In genomic region chr11:102437120-102438061, GRCm38 (mm10) we compare ENCODE assay signal across 8 mouse cellular contexts. TPM values are rescaled to one million over a fixed set of nuclear protein-coding genes. Genes with fewer than 3 reads are reported as not detected.
A peak's percentile ranks its signal among the peaks of the same experiment; 100 is the strongest.
DNase-seq lines count a peak whose midpoint lies in the region; ATAC-seq lines count a peak whose summit lies in the region.

No protein-coding gene starts in this region.

- no peaks in the 10 kb centered on the region for H3K9me3 ChIP-seq in intestine, embryonic 16.5 days (ENCODE audit: control insufficient read depth, low read length)
- H3K9me3 ChIP-seq in limb, embryonic 12.5 days, result no peaks in the 10 kb centered on the region
- no peaks in the 10 kb centered on the region for H3K9me3 ChIP-seq in midbrain, embryonic 11.5 days (ENCODE audit: control insufficient read depth, low read length)
- H3K9me3 ChIP-seq in stomach, embryonic 16.5 days (replicated peaks; ENCODE audit: control insufficient read depth, low read length), result no peaks in the 10 kb centered on the region

- peak overlapping the region; percentile 66 for H3K9ac ChIP-seq in intestine, embryonic 16.5 days (ENCODE audit: low read depth, low read length)
- peak overlapping the region; percentile 62 for H3K9ac ChIP-seq in limb, embryonic 12.5 days (replicated peaks)
- H3K9ac ChIP-seq in midbrain, embryonic 11.5 days (ENCODE audit: low read length), result peak overlapping the region; percentile 59; the same call in 1 of the 2 replicates
- H3K9ac ChIP-seq in stomach, embryonic 16.5 days (ENCODE audit: low read length), result peak overlapping the region; percentile 78

- DNase-seq in heart, adult 11 months, result peak; percentile 95
- DNase-seq in heart, adult 8-10 months (ENCODE audit: low spot score), result no peak
- DNase-seq in cerebellum, postnatal 25 days, result peak; percentile 67 to 76
- peak; percentile 40 to 58 for DNase-seq in gastrocnemius, adult 8-10 months (ENCODE audit: low spot score in 2 of 2)
- DNase-seq in midbrain, embryonic 11.5 days (ENCODE audit: low spot score, missing footprints), result peak; percentile 93

- H3K36me3 ChIP-seq in intestine, embryonic 16.5 days (ENCODE audit: control insufficient read depth, insufficient read depth, low read length), result peaks cover 16% of the 10 kb centered on the region
- peaks cover 91% of the 10 kb centered on the region for H3K36me3 ChIP-seq in limb, embryonic 12.5 days
- peaks cover 25% of the 10 kb centered on the region for H3K36me3 ChIP-seq in midbrain, embryonic 11.5 days (ENCODE audit: control insufficient read depth, insufficient read depth, low read length)
- H3K36me3 ChIP-seq in stomach, embryonic 16.5 days (ENCODE audit: control insufficient read depth, insufficient read depth, low read length), result peaks cover 19% of the 10 kb centered on the region; the same call in 1 of the 2 replicates

- peak overlapping the region; percentile 100 for H3K4me2 ChIP-seq in intestine, embryonic 16.5 days (ENCODE audit: low read depth, low read length)
- H3K4me2 ChIP-seq in limb, embryonic 12.5 days, result peak overlapping the region; percentile 79
- H3K4me2 ChIP-seq in midbrain, embryonic 11.5 days, result peak overlapping the region; percentile 59
- peak overlapping the region; percentile 96 for H3K4me2 ChIP-seq in stomach, embryonic 16.5 days (ENCODE audit: low read depth, low read length)

- H3K27me3 ChIP-seq in intestine, embryonic 16.5 days (replicated peaks; ENCODE audit: control insufficient read depth, insufficient read depth, low read length), result no peaks in the 10 kb centered on the region
- peaks cover 36% of the 10 kb centered on the region for H3K27me3 ChIP-seq in limb, embryonic 12.5 days
- peaks cover 11% of the 10 kb centered on the region for H3K27me3 ChIP-seq in midbrain, embryonic 11.5 days (ENCODE audit: control insufficient read depth, insufficient read depth, low read length)
- H3K27me3 ChIP-seq in stomach, embryonic 16.5 days (ENCODE audit: control insufficient read depth, insufficient read depth, low read length), result no peaks in the 10 kb centered on the region

- WGBS in intestine, embryonic 16.5 days, result 8% methylated on average over 87 of the region's 87 CpGs
- WGBS in limb, embryonic 12.5 days, result 4% methylated on average over 87 of the region's 87 CpGs
- WGBS in midbrain, embryonic 11.5 days, result 7% methylated on average over 72 of the region's 87 CpGs
- 9% methylated on average over 85 of the region's 87 CpGs for WGBS in stomach, embryonic 16.5 days

- H3K27ac ChIP-seq in intestine, embryonic 16.5 days (ENCODE audit: low read length), result peak overlapping the region; percentile 28; the same call in 1 of the 2 replicates
- H3K27ac ChIP-seq in limb, embryonic 12.5 days, result no peak overlapping the region
- peak overlapping the region; percentile 48 for H3K27ac ChIP-seq in midbrain, embryonic 11.5 days (ENCODE audit: low read depth, low read length)
- H3K27ac ChIP-seq in stomach, embryonic 16.5 days (ENCODE audit: low read length), result peak overlapping the region; percentile 38; the same call in 1 of the 2 replicates

- H3K4me3 ChIP-seq in intestine, embryonic 16.5 days (ENCODE audit: low read length), result peak overlapping the region; percentile 56
- H3K4me3 ChIP-seq in limb, embryonic 12.5 days (replicated peaks), result peak overlapping the region; percentile 39
- peak overlapping the region; percentile 31 for H3K4me3 ChIP-seq in midbrain, embryonic 11.5 days (ENCODE audit: low read depth, low read length)
- peak overlapping the region; percentile 48 for H3K4me3 ChIP-seq in stomach, embryonic 16.5 days (replicated peaks; ENCODE audit: low read length)

- ATAC-seq in intestine, embryonic 16.5 days, result peak; percentile 47
- 0 out of 2 replicates have a peak, but pooled peaks have one; percentile 4 for ATAC-seq in limb, embryonic 12.5 days (ENCODE audit: insufficient number of reproducible peaks, insufficient read depth, low FRiP score, low TSS enrichment, low read depth)
- peak; percentile 55 for ATAC-seq in midbrain, embryonic 11.5 days (ENCODE audit: low FRiP score)
- ATAC-seq in stomach, embryonic 16.5 days (ENCODE audit: insufficient read depth, low FRiP score), result peak; percentile 35; the same call in 1 of the 2 replicates

- H3K4me1 ChIP-seq in intestine, embryonic 16.5 days (ENCODE audit: control insufficient read depth, insufficient read depth, low read length), result peaks cover 17% of the 10 kb centered on the region
- H3K4me1 ChIP-seq in limb, embryonic 12.5 days (replicated peaks), result peaks cover 30% of the 10 kb centered on the region
- peaks cover 20% of the 10 kb centered on the region for H3K4me1 ChIP-seq in midbrain, embryonic 11.5 days (ENCODE audit: control insufficient read depth, insufficient read depth, low read length)
- peaks cover 22% of the 10 kb centered on the region for H3K4me1 ChIP-seq in stomach, embryonic 16.5 days (ENCODE audit: control insufficient read depth, insufficient read depth, low read length)

RNA-seq across cellular contexts. Expression of gene Grn, which starts 7.3 kb away (rescaled TPM):
- 10 to 100 TPM; 76.5 to 84.8 (median 79.6) TPM for total RNA-seq in heart, adult 8-10 months (2022)
- total RNA-seq in gastrocnemius, adult 8-10 months (2022), result 10 to 100 TPM; 12.2 to 21.8 (median 17.0) TPM
- polyA plus RNA-seq in intestine, embryonic 16.5 days (2015; fragmentation: Nextera tagmentation; extraction: Ambion mirVana), result 221 and 245 TPM in 2 replicates
- polyA plus RNA-seq in limb, embryonic 12.5 days (2016; fragmentation: Nextera tagmentation; extraction: Ambion mirVana), result 101 and 106 TPM in 2 replicates
- 36.8 and 39.3 TPM in 2 replicates for polyA plus RNA-seq in midbrain, embryonic 11.5 days (2014; fragmentation: Nextera tagmentation; extraction: Ambion mirVana)
- polyA plus RNA-seq in stomach, embryonic 16.5 days (2015; fragmentation: Nextera tagmentation; extraction: Ambion mirVana), result 187 and 207 TPM in 2 replicates

RNA-seq across cellular contexts. Expression of gene Fam171a2, which starts 10.1 kb away (rescaled TPM):
- total RNA-seq in heart, adult 8-10 months (2022), result 1 to 10 TPM; 2.5 to 5.4 (median 3.6) TPM
- 1 to 10 TPM in 3 of 4 experiments, under 1 TPM in 1; 0.97 to 1.5 (median 1.2) TPM for total RNA-seq in gastrocnemius, adult 8-10 months (2022)
- polyA plus RNA-seq in intestine, embryonic 16.5 days (2015; fragmentation: Nextera tagmentation; extraction: Ambion mirVana), result 0.86 and 1.8 TPM in 2 replicates
- 9.7 and 10.7 TPM in 2 replicates for polyA plus RNA-seq in limb, embryonic 12.5 days (2016; fragmentation: Nextera tagmentation; extraction: Ambion mirVana)
- polyA plus RNA-seq in midbrain, embryonic 11.5 days (2014; fragmentation: Nextera tagmentation; extraction: Ambion mirVana), result 7.2 and 10.6 TPM in 2 replicates
- 2.5 and 3.3 TPM in 2 replicates for polyA plus RNA-seq in stomach, embryonic 16.5 days (2015; fragmentation: Nextera tagmentation; extraction: Ambion mirVana)

RNA-seq across cellular contexts. Expression of gene Slc25a39, which starts 29.6 kb away (rescaled TPM):
- total RNA-seq in heart, adult 8-10 months (2022), result 100 to 1,000 TPM; 174 to 204 (median 197) TPM
- total RNA-seq in gastrocnemius, adult 8-10 months (2022), result 10 to 100 TPM; 61.2 to 72.2 (median 66.7) TPM
- 366 and 376 TPM in 2 replicates for polyA plus RNA-seq in intestine, embryonic 16.5 days (2015; fragmentation: Nextera tagmentation; extraction: Ambion mirVana)
- polyA plus RNA-seq in limb, embryonic 12.5 days (2016; fragmentation: Nextera tagmentation; extraction: Ambion mirVana), result 164 and 174 TPM in 2 replicates
- polyA plus RNA-seq in midbrain, embryonic 11.5 days (2014; fragmentation: Nextera tagmentation; extraction: Ambion mirVana), result 167 and 193 TPM in 2 replicates
- polyA plus RNA-seq in stomach, embryonic 16.5 days (2015; fragmentation: Nextera tagmentation; extraction: Ambion mirVana), result 239 and 243 TPM in 2 replicates

RNA-seq across cellular contexts. Expression of gene Itga2b, which starts 32.5 kb away (rescaled TPM):
- total RNA-seq in heart, adult 8-10 months (2022), result 1 to 10 TPM; 3.4 to 7.2 (median 4.4) TPM
- total RNA-seq in gastrocnemius, adult 8-10 months (2022), result 1 to 10 TPM in 1 of 4 experiments, under 1 TPM in 2, not detected in 1; 0.63 to 2.0 (median 0.72) TPM
- 3.1 and 3.7 TPM in 2 replicates for polyA plus RNA-seq in intestine, embryonic 16.5 days (2015; fragmentation: Nextera tagmentation; extraction: Ambion mirVana)
- 6.9 and 7.0 TPM in 2 replicates for polyA plus RNA-seq in limb, embryonic 12.5 days (2016; fragmentation: Nextera tagmentation; extraction: Ambion mirVana)
- 4.5 and 5.2 TPM in 2 replicates for polyA plus RNA-seq in midbrain, embryonic 11.5 days (2014; fragmentation: Nextera tagmentation; extraction: Ambion mirVana)
- 8.6 and 10.8 TPM in 2 replicates for polyA plus RNA-seq in stomach, embryonic 16.5 days (2015; fragmentation: Nextera tagmentation; extraction: Ambion mirVana)

RNA-seq across cellular contexts. Expression of gene Rundc3a, which starts 44.2 kb away (rescaled TPM):
- total RNA-seq in heart, adult 8-10 months (2022), result under 1 TPM in 1 of 4 experiments, not detected in 3; 0.16 TPM
- total RNA-seq in gastrocnemius, adult 8-10 months (2022), result under 1 TPM in 1 of 4 experiments, not detected in 3; 0.21 TPM
- 6.0 and 6.8 TPM in 2 replicates for polyA plus RNA-seq in intestine, embryonic 16.5 days (2015; fragmentation: Nextera tagmentation; extraction: Ambion mirVana)
- polyA plus RNA-seq in limb, embryonic 12.5 days (2016; fragmentation: Nextera tagmentation; extraction: Ambion mirVana), result 1.7 and 2.3 TPM in 2 replicates
- 42.0 and 43.0 TPM in 2 replicates for polyA plus RNA-seq in midbrain, embryonic 11.5 days (2014; fragmentation: Nextera tagmentation; extraction: Ambion mirVana)
- 6.8 and 7.6 TPM in 2 replicates for polyA plus RNA-seq in stomach, embryonic 16.5 days (2015; fragmentation: Nextera tagmentation; extraction: Ambion mirVana)

Comparison
In these comparisons a context has a peak if more than half of its experiments do, and no peak if none do; other contexts are left out.
1. ATAC-seq: peak in every context shown above with its lines; median percentile 55 in midbrain, embryonic 11.5 days; 47 in intestine, embryonic 16.5 days; 35 in stomach, embryonic 16.5 days; 4 in limb, embryonic 12.5 days.